Mouse (Mus musculus) midbrain, embryonic 14.5 days (tissue): ENCODE results near the gene Adcy9. TPM values are rescaled to one million over a fixed set of nuclear protein-coding genes. Genes with fewer than 3 reads are reported as not detected.

Source experiments
- ATAC-seq: fragments of 200-750 bp; cut with Nextera tagmentation; 2 replicates; pipeline ENCODE4 v1.8.0; 2017; ENCODE audit warnings: moderate number of reproducible peaks, moderate library complexity; ENCODE audit not compliant: low FRiP score, low TSS enrichment
- DNase-seq: peaks from one replicate; pipeline ENCODE4 v3.0.0-alpha.2; 2015
- H3K27ac ChIP-seq: fragments of 300-500 bp; sonication (generic); replicated peaks from 2 replicates; pipeline ENCODE4 v1.5.1; 2014; ENCODE audit warnings: mild to moderate bottlenecking, low read depth, low read length, moderate library complexity
- H3K27me3 ChIP-seq: fragments of 300-500 bp; sonication (generic); 2 replicates; pipeline ENCODE4 v1.6.1; 2014; ENCODE audit warnings: low read length, control low read depth, mixed read lengths; ENCODE audit not compliant: control insufficient read depth, insufficient read depth
- H3K36me3 ChIP-seq: fragments of 300-500 bp; sonication (generic); 2 replicates; pipeline ENCODE4 v1.6.1; 2014; ENCODE audit warnings: low read length, control low read depth; ENCODE audit not compliant: control insufficient read depth, insufficient read depth
- H3K4me1 ChIP-seq: fragments of 300-500 bp; sonication (generic); 2 replicates; pipeline ENCODE4 v1.6.1; 2014; ENCODE audit warnings: mild to moderate bottlenecking, antibody characterized with exemption, low read length, control low read depth; ENCODE audit not compliant: control insufficient read depth, insufficient read depth
- H3K4me2 ChIP-seq: fragments of 300-500 bp; sonication (generic); 2 replicates; pipeline ENCODE4 v1.6.1; 2014; ENCODE audit warnings: mild to moderate bottlenecking, low read length, moderate library complexity
- H3K4me3 ChIP-seq: fragments of 300-500 bp; sonication (generic); replicated peaks from 2 replicates; pipeline ENCODE4 v1.5.1; 2014; ENCODE audit warnings: low read depth, low read length
- H3K9ac ChIP-seq: fragments of 300-500 bp; sonication (generic); replicated peaks from 2 replicates; pipeline ENCODE4 v1.6.1; 2014; ENCODE audit warnings: mild to moderate bottlenecking, low read length, moderate library complexity
- H3K9me3 ChIP-seq: fragments of 300-500 bp; sonication (generic); 2 replicates; pipeline ENCODE4 v1.6.1; 2016; ENCODE audit warnings: low read length, control low read depth, mixed read lengths; ENCODE audit not compliant: control insufficient read depth
- WGBS: fragments of 180-500 bp; shearing (Covaris S2); extraction: QIAGEN DNeasy Blood & Tissue Kit; methylation state at CpG from one replicate; pipeline ENCODE4 v1.1.7; 2014; 5-methylcytosine and 5-hydroxymethylcytosine counted together
- polyA plus RNA-seq: library from polyadenylated mRNA; unstranded; fragments of >200 nt; fragmentation: Nextera tagmentation; extraction: Ambion mirVana; gene quantifications from 2 replicates; pipeline ENCODE4 v1.2.1, GENCODE M21; 2014

The Adcy9 gene
- polyA plus RNA-seq, 1 experiment from 2014 or later: 5.3 TPM

DNA sequence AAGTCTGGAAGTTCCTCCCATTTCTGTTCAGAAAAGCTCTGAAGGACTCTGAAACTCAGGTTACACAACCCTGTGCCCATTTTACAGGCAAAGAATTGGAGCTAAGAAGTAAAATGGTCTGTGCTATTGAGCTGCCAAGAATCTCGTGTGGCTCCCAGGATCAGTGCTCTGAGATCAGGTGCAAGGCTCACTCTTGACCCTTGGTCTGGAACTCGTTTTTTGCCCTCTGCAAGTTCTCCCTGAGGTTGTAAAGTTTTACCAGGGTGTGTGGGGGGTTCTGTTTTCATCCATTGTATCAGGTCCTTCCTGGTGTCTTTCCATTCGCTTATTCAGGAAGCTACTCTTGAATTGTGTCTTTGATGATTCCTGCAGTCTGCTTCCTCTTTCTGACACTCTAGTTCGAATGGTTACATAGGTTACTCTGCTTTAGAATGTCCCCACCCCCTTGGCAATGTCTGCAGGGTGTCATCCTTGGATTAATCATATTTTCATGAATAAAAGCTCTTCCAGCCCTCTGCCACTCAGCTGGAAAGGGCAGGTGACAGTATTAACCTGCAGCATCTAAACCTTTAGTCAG, 5.4 kb upstream of the Adcy9 start:
- Histone ChIP-seq H3K9me3 (no peaks in the 10 kb centered on the region), H3K27ac (no peak overlapping the region), H3K4me1 (0 out of 2 replicates have a peak, but pooled peaks cover under 1% of the 10 kb centered on the region), H3K27me3 (no peaks in the 10 kb centered on the region), H3K36me3 (no peaks in the 10 kb centered on the region), H3K4me2 (no peak overlapping the region), H3K4me3 (no peak overlapping the region), H3K9ac (no peak overlapping the region)
- ATAC-seq (no peak), DNase-seq (no peak)
- WGBS: 58% methylated on average over 4 of the region's 4 CpGs

DNA sequence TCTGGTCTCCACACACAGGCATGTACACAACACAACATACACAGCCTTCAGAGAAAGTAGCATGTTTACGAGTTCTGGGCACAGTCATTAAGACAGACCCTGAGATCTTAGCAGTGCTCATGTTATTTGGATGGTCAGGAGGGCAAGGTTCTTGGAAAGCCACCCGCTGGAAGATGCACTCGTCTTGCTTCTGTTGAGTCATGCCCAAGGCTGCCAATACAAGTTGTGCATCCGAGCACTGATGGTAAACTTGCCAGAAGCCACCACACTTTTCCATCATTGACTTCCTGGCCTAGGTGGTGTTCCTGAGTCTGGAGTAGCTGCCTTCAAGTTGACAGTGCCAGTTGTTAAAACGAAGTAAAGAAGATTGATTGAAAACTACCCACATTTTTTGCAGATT, 3.3 kb upstream of the Adcy9 start:
- no peak overlapping the region for H3K27ac ChIP-seq
- 88% methylated on average over 5 of the region's 5 CpGs for WGBS
- ATAC-seq: no peak

DNA sequence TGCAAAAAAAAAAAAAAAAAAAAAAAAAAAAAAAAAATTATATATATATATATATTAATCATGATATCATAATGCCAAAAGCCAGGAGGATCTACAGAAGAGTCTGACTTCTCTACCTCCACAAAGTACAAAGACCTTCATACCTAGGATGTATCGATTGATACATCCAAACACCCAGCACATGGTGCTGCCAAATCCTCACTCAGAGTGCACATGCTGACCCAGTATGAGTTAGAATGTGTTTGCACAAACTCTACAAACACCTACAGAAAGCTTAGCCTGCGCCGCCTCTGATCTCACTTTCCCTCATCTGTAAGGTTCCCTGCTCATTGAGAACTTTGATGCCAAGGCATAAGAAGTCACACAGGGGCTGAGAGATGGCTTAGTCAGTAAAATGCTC, 2.7 kb upstream of the Adcy9 start:
- no peak for ATAC-seq
- no peak for DNase-seq
- 0 out of 2 replicates have a peak, but pooled peaks cover 2% of the 10 kb centered on the region for H3K27me3 ChIP-seq
- H3K4me1 ChIP-seq: peaks cover 13% of the 10 kb centered on the region
- H3K27ac ChIP-seq: no peak overlapping the region
- no peak overlapping the region for H3K4me2 ChIP-seq
- WGBS: 95% methylated on average over 3 of the region's 3 CpGs
- no peak overlapping the region for H3K9ac ChIP-seq
- H3K9me3 ChIP-seq: no peaks in the 10 kb centered on the region
- H3K36me3 ChIP-seq: no peaks in the 10 kb centered on the region
- H3K4me3 ChIP-seq: no peak overlapping the region

More for the DNA sequence above, 3.3 kb upstream of the Adcy9 start:
- Histone ChIP-seq H3K27me3 (no peaks in the 10 kb centered on the region), H3K36me3 (no peaks in the 10 kb centered on the region), H3K4me2 (no peak overlapping the region), H3K4me3 (no peak overlapping the region), H3K9ac (no peak overlapping the region), H3K4me1 (peaks cover 6% of the 10 kb centered on the region), H3K9me3 (no peaks in the 10 kb centered on the region)
- DNase-seq: no peak

DNA sequence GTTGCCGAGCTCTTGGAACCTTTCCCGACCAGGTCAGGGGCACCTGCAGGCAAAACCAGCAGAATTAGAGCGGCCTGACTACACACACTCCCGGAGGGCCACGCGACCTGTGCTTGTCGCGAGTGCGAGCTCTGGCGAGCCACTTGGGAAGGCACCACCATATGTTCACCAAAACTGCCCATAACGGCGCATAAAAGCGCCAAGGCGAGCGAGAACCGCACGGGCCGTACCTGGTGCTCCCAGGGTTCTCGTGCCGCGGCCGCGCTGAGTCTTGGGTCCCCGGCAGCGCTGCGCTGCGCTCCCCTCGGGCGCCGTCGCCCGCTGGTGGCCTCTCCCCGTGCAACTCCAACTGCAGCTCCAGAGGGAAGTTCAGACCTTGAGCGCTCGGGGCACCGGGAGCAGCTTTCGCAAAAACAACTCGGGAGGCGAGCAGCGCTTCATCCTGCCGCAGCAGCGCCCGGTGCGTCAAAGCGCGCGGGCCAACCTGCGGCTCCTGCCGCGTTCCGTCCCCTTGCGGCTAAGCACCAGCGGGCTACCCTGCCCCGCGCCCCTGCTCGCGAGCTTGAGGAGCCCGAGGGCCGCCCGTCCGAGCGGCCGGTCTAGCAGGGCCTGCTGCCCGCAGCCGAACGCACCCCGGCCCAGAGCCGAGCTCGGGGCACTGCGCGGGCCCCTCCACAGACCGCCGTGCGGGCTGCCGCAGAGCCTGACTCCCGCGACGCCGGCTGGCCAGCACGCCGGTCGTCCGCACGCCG, 576 bp downstream of the Adcy9 start:
- WGBS: under 1% methylated on average over 84 of the region's 85 CpGs
- H3K27ac ChIP-seq: peak overlapping the region; percentile 83
- DNase-seq: peak; percentile 74

DNA sequence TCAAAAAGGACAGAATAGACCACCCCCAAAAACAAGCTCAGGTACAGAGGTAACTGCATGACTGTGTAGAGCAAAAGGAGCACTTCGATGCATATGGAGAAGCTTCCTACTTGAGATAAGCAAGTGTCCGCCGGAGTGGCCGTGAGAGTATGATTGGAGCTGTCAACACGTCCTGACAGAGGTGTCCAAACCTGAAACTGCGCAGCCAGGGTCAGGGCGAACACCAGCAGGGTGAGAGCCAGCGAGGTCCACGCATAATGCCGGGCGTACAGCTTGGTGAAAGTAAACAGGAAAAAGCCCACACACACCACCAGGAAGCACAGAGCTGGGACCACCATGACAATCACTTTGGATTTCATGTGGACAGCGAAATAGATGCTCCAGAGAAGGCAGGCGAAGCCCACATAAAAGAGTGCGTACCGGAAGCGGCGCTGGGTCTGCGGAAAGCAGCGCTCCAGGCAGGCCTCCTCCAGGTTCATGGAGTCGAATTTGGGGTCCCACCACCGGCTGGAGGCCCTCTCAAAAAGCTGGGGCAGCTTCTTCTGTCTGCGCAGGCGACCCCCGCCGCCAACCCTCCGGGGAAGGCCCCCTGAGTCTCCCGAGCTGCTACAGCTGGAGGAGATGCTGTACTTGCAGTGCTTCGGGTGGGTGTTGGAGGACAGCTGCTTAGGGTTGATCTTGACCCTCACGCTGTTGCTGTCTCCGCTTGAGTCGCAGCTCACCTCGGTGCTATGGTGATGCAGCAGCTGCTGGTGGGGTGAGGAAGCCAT, 1.3 kb downstream of the Adcy9 start:
- H3K9me3 ChIP-seq: no peaks in the 10 kb centered on the region
- no peaks in the 10 kb centered on the region for H3K36me3 ChIP-seq
- H3K4me3 ChIP-seq: peak overlapping the region; percentile 83
- DNase-seq: peak; percentile 47
- peak overlapping the region; percentile 83 for H3K4me2 ChIP-seq
- 11% methylated on average over 32 of the region's 32 CpGs for whole genome bisulfite sequencing
- 0 out of 2 replicates have a peak, but pooled peaks cover 8% of the 10 kb centered on the region for H3K27me3 ChIP-seq
- no peak for ATAC-seq
- no peak overlapping the region for H3K27ac ChIP-seq
- peaks cover 47% of the 10 kb centered on the region for H3K4me1 ChIP-seq
- peak overlapping the region; percentile 80 for H3K9ac ChIP-seq

More for the DNA sequence above, 576 bp downstream of the Adcy9 start:
- peak overlapping the region; percentile 83 for H3K4me2 ChIP-seq
- no peaks in the 10 kb centered on the region for H3K36me3 ChIP-seq
- H3K4me1 ChIP-seq: peaks cover 43% of the 10 kb centered on the region
- peak; percentile 84 for ATAC-seq
- peak overlapping the region; percentile 80 for H3K9ac ChIP-seq
- H3K4me3 ChIP-seq: peak overlapping the region; percentile 83
- H3K9me3 ChIP-seq: no peaks in the 10 kb centered on the region
- 0 out of 2 replicates have a peak, but pooled peaks cover 8% of the 10 kb centered on the region for H3K27me3 ChIP-seq

DNA sequence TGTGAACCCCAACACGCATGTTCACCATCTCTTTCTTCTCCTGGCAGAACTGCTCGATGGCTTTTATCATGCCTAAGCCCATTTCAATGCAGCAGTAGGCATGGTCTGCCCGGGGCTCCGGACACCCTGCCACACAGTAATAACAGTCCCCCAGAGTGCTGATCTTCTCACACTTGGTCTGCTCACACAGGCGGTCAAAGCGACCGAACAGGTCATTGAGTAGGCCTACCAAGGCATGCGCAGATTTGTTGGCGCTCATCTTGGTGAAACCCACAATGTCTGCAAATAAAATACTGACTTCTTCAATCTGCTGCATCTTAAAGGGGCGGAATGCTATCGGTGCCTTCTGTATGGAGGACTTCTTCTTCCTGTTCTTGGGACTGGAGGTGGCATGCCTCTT, 2.2 kb downstream of the Adcy9 start:
- Histone ChIP-seq H3K9ac (no peak overlapping the region), H3K4me2 (peak overlapping the region; percentile 83), H3K9me3 (no peaks in the 10 kb centered on the region), H3K27me3 (0 out of 2 replicates have a peak, but pooled peaks cover 8% of the 10 kb centered on the region), H3K36me3 (no peaks in the 10 kb centered on the region), H3K4me3 (peak overlapping the region; percentile 83; the same call in 1 of the 2 replicates), H3K27ac (no peak overlapping the region), H3K4me1 (peaks cover 52% of the 10 kb centered on the region)
- 94% methylated on average over 11 of the region's 11 CpGs for WGBS
- DNase-seq (no peak), ATAC-seq (no peak)

DNA sequence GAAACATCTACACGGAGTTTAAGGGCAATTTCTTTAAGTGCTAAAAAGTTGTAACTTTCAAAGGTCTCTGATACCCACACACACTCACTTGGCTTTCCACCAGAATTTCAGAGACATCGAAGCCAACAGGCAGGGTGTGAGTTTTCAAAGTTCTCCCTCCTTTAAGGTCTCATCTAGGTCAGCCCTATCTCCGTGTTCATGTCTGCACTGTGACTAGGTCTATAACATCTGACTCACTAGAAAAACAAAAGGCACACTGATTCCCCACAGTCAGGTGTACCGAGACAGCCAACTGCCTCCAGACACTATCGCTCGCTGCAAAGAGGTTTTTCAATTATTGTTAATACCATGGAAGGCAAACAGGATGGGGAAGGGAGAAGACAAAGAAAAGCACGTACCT, 2.8 kb downstream of the Adcy9 start:
- Histone ChIP-seq H3K4me1 (peaks cover 53% of the 10 kb centered on the region), H3K27ac (no peak overlapping the region), H3K9me3 (no peaks in the 10 kb centered on the region), H3K4me2 (peak overlapping the region; percentile 83), H3K9ac (no peak overlapping the region), H3K36me3 (no peaks in the 10 kb centered on the region), H3K27me3 (0 out of 2 replicates have a peak, but pooled peaks cover 8% of the 10 kb centered on the region), H3K4me3 (peak overlapping the region; percentile 83; the same call in 1 of the 2 replicates)
- WGBS: 77% methylated on average over 7 of the region's 7 CpGs
- ATAC-seq (no peak), DNase-seq (no peak)

DNA sequence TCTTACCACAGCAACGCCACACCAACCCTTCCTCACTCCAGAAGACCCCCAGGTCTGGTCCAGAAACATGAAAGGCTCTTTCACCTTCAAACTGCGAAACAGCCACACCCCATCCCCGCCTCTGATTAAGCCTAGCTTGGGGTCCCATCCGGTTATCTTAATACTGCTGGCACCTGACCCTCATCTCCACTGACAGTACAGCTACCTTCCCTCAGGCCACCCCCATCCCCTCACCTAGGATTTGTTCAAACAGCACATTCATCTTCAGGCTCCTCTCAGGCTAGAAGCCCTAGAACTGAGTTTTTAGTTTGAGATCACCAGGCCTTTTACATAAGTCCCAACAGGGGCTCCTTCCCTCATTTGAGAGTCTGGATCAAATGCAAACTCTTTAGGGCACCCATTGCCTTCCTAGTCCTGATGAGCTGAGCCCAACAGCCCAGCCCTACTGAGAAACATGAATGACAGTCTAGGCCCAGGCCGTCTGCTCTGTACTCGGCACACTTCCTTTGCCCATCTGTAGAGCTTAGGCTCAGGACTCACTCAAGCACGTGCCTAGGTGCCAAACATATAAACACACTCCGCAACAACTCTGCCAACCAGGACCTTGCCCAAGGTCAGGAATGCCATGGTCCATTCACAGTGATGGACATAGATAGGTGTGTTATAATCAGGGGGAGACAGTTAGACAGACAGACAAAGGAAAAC, 5.3 kb downstream of the Adcy9 start:
- Histone ChIP-seq H3K36me3 (no peaks in the 10 kb centered on the region), H3K9me3 (no peaks in the 10 kb centered on the region), H3K27me3 (0 out of 2 replicates have a peak, but pooled peaks cover 8% of the 10 kb centered on the region), H3K9ac (no peak overlapping the region; the same call in 1 of the 2 replicates), H3K27ac (no peak overlapping the region), H3K4me1 (peaks cover 50% of the 10 kb centered on the region), H3K4me2 (peak overlapping the region; percentile 42), H3K4me3 (peak overlapping the region; percentile 22)
- WGBS: 83% methylated on average over 8 of the region's 8 CpGs
- DNase-seq (no peak), ATAC-seq (no peak)
